Mouse (Mus musculus): ENCODE results near the gene Tox3. TPM values are rescaled to one million over a fixed set of nuclear protein-coding genes. Genes with fewer than 3 reads are reported as not detected.

The Tox3 gene
- total and polyA plus RNA-seq, 3 experiments: 2.9 to 3.8 (median 3.5) TPM

GRCm38 (mm10) chr8:90266239-90266638, 81.9 kb downstream of the Tox3 start:
- Histone ChIP-seq H3K79me2 (replicated peaks; ENCODE audit: control insufficient read depth, insufficient read depth, low read length) (no peaks in the 10 kb centered on the region), H3K4me3 (no peak overlapping the region), H3K4me1 (ENCODE audit: control insufficient read depth, insufficient read depth, low read length) (no peaks in the 10 kb centered on the region), H3K36me3 (ENCODE audit: control insufficient read depth, insufficient read depth, low read length) (no peaks in the 10 kb centered on the region), H3K27me3 (ENCODE audit: control insufficient read depth, insufficient read depth, low read length) (no peaks in the 10 kb centered on the region), H3K27ac (no peak overlapping the region), H3K9ac (ENCODE audit: low read depth, low read length) (no peak overlapping the region)
- intact Hi-C loops (cut with DNase I): no loop called here
- no peak for DNase-seq
- no peak for TF ChIP-seq CTCF (IDR thresholded peaks at IDR 0.05)
- TF ChIP-seq EP300 (IDR thresholded peaks at IDR 0.05; ENCODE audit: insufficient read depth, low read depth, low read length): no peak
- no peak for TF ChIP-seq POLR2A (IDR thresholded peaks at IDR 0.05; ENCODE audit: insufficient read depth, low read depth, low read length)
- 88% methylated on average over 8 of the region's 8 CpGs for WGBS

- 81% methylated on average over 11 of the region's 11 CpGs for WGBS
- TF ChIP-seq POLR2A (IDR thresholded peaks at IDR 0.05; ENCODE audit: insufficient read depth, low read depth, low read length) (no peak), EP300 (IDR thresholded peaks at IDR 0.05; ENCODE audit: insufficient read depth, low read depth, low read length) (no peak), CTCF (IDR thresholded peaks at IDR 0.05) (no peak)
- H3K4me1 ChIP-seq (ENCODE audit: control insufficient read depth, insufficient read depth, low read length): no peaks in the 10 kb centered on the region
- no peaks in the 10 kb centered on the region for H3K79me2 ChIP-seq (replicated peaks; ENCODE audit: control insufficient read depth, insufficient read depth, low read length)
- intact Hi-C loops (cut with DNase I): no loop called here
- no peaks in the 10 kb centered on the region for H3K27me3 ChIP-seq (ENCODE audit: control insufficient read depth, insufficient read depth, low read length)
- DNase-seq: no peak
- H3K27ac ChIP-seq: no peak overlapping the region
- H3K4me3 ChIP-seq: no peak overlapping the region
- no peaks in the 10 kb centered on the region for H3K36me3 ChIP-seq (ENCODE audit: control insufficient read depth, insufficient read depth, low read length)
- no peak overlapping the region for H3K9ac ChIP-seq (ENCODE audit: low read depth, low read length)
Measured at GRCm38 (mm10) chr8:90254158-90254867, 93.8 kb downstream of the Tox3 start.

GRCm38 (mm10) chr8:90246357-90246756, 101.8 kb downstream of the Tox3 start:
- TF ChIP-seq POLR2A (IDR thresholded peaks at IDR 0.05; ENCODE audit: insufficient read depth, low read depth, low read length) (no peak), EP300 (IDR thresholded peaks at IDR 0.05; ENCODE audit: insufficient read depth, low read depth, low read length) (no peak), CTCF (IDR thresholded peaks at IDR 0.05) (no peak)
- Histone ChIP-seq H3K4me1 (ENCODE audit: control insufficient read depth, insufficient read depth, low read length) (no peaks in the 10 kb centered on the region), H3K4me3 (no peak overlapping the region), H3K79me2 (replicated peaks; ENCODE audit: control insufficient read depth, insufficient read depth, low read length) (no peaks in the 10 kb centered on the region), H3K27ac (no peak overlapping the region), H3K36me3 (ENCODE audit: control insufficient read depth, insufficient read depth, low read length) (no peaks in the 10 kb centered on the region), H3K27me3 (ENCODE audit: control insufficient read depth, insufficient read depth, low read length) (no peaks in the 10 kb centered on the region), H3K9ac (ENCODE audit: low read depth, low read length) (no peak overlapping the region)
- intact Hi-C loops (cut with DNase I): no loop called here
- WGBS: 96% methylated on average over 8 of the region's 8 CpGs
- DNase-seq: no peak

- DNase-seq: no peak
- no peak overlapping the region for H3K27ac ChIP-seq
- H3K4me1 ChIP-seq (ENCODE audit: control insufficient read depth, insufficient read depth, low read length): no peaks in the 10 kb centered on the region
- no peak overlapping the region for H3K9ac ChIP-seq (ENCODE audit: low read depth, low read length)
- H3K36me3 ChIP-seq (ENCODE audit: control insufficient read depth, insufficient read depth, low read length): no peaks in the 10 kb centered on the region
- WGBS: 89% methylated on average over 3 of the region's 3 CpGs
- intact Hi-C loops (cut with DNase I): no loop called here
- no peaks in the 10 kb centered on the region for H3K79me2 ChIP-seq (replicated peaks; ENCODE audit: control insufficient read depth, insufficient read depth, low read length)
- TF ChIP-seq CTCF (IDR thresholded peaks at IDR 0.05) (no peak), POLR2A (IDR thresholded peaks at IDR 0.05; ENCODE audit: insufficient read depth, low read depth, low read length) (no peak), EP300 (IDR thresholded peaks at IDR 0.05; ENCODE audit: insufficient read depth, low read depth, low read length) (no peak)
- H3K4me3 ChIP-seq: no peak overlapping the region
- H3K27me3 ChIP-seq (ENCODE audit: control insufficient read depth, insufficient read depth, low read length): no peaks in the 10 kb centered on the region
Measured at GRCm38 (mm10) chr8:90245828-90246227, 102.3 kb downstream of the Tox3 start.

- Histone ChIP-seq H3K27me3 (ENCODE audit: control insufficient read depth, insufficient read depth, low read length) (no peaks in the 10 kb centered on the region), H3K4me1 (ENCODE audit: control insufficient read depth, insufficient read depth, low read length) (no peaks in the 10 kb centered on the region), H3K36me3 (ENCODE audit: control insufficient read depth, insufficient read depth, low read length) (no peaks in the 10 kb centered on the region), H3K4me3 (no peak overlapping the region), H3K79me2 (replicated peaks; ENCODE audit: control insufficient read depth, insufficient read depth, low read length) (no peaks in the 10 kb centered on the region), H3K27ac (no peak overlapping the region), H3K9ac (ENCODE audit: low read depth, low read length) (no peak overlapping the region)
- 79% methylated on average over 5 of the region's 5 CpGs for WGBS
- intact Hi-C loops (cut with DNase I): no loop called here
- DNase-seq: no peak
- TF ChIP-seq CTCF (IDR thresholded peaks at IDR 0.05): no peak
- no peak for TF ChIP-seq POLR2A (IDR thresholded peaks at IDR 0.05; ENCODE audit: insufficient read depth, low read depth, low read length)
- no peak for TF ChIP-seq EP300 (IDR thresholded peaks at IDR 0.05; ENCODE audit: insufficient read depth, low read depth, low read length)
Measured at GRCm38 (mm10) chr8:90245187-90245586, 103.0 kb downstream of the Tox3 start.

- H3K27ac ChIP-seq: no peak overlapping the region
- H3K9ac ChIP-seq (ENCODE audit: low read depth, low read length): no peak overlapping the region
- intact Hi-C loops (cut with DNase I): no loop called here
- TF ChIP-seq CTCF (IDR thresholded peaks at IDR 0.05): peak; percentile 22
- TF ChIP-seq EP300 (IDR thresholded peaks at IDR 0.05; ENCODE audit: insufficient read depth, low read depth, low read length): no peak
- TF ChIP-seq POLR2A (IDR thresholded peaks at IDR 0.05; ENCODE audit: insufficient read depth, low read depth, low read length): no peak
- no peaks in the 10 kb centered on the region for H3K36me3 ChIP-seq (ENCODE audit: control insufficient read depth, insufficient read depth, low read length)
- 58% methylated on average over 10 of the region's 10 CpGs for WGBS
- H3K4me3 ChIP-seq: no peak overlapping the region
- no peaks in the 10 kb centered on the region for H3K27me3 ChIP-seq (ENCODE audit: control insufficient read depth, insufficient read depth, low read length)
- peak in 1 of 2 experiments; percentile 3 for DNase-seq
- H3K4me1 ChIP-seq (ENCODE audit: control insufficient read depth, insufficient read depth, low read length): no peaks in the 10 kb centered on the region
- no peaks in the 10 kb centered on the region for H3K79me2 ChIP-seq (replicated peaks; ENCODE audit: control insufficient read depth, insufficient read depth, low read length)
Measured at GRCm38 (mm10) chr8:90244458-90245145, 103.5 kb downstream of the Tox3 start.

Data from heart, adult 2 months (tissue).